Mouse (Mus musculus) megakaryocyte, embryonic 14.5 days (primary cell): Measurements from ENCODE around the gene Spn. TPM values are rescaled to one million over a fixed set of nuclear protein-coding genes. Genes with fewer than 3 reads are reported as not detected.

Experiments
- H3K27me3 ChIP-seq: replicated peaks from 2 replicates; pipeline ENCODE3; 2012; ENCODE audit warnings: inconsistent platforms
- H3K36me3 ChIP-seq: replicated peaks from 2 replicates; pipeline ENCODE3; 2012; ENCODE audit warnings: low read length, inconsistent platforms, mixed read lengths
- H3K4me1 ChIP-seq: 2 replicates; pipeline ENCODE4 v1.6.1; 2012; ENCODE audit warnings: inconsistent platforms
- H3K4me3 ChIP-seq: replicated peaks from 2 replicates; pipeline ENCODE3; 2012; ENCODE audit warnings: moderate library complexity, mild to moderate bottlenecking, inconsistent platforms
- H3K9me3 ChIP-seq: 2 replicates; pipeline ENCODE4 v1.6.1; 2012; ENCODE audit warnings: inconsistent platforms
- FLI1 ChIP-seq: IDR thresholded peaks from 2 replicates; pipeline ENCODE4 v1.6.1; 2012; ENCODE audit warnings: low read length, inconsistent platforms, mixed read lengths
- GATA1 ChIP-seq: IDR thresholded peaks from 3 replicates; pipeline ENCODE4 v1.6.1; 2012; ENCODE audit warnings: mixed read lengths, low read length, inconsistent platforms, borderline replicate concordance
- polyA plus RNA-seq: library from polyadenylated mRNA; stranded (reverse); fragments of >175 nt; gene quantifications from 2 replicates; pipeline ENCODE4 v1.2.3, GENCODE M21; 2012; ENCODE audit warnings: low replicate concordance; ENCODE audit not compliant: insufficient read depth

Gene Spn
- polyA plus RNA-seq, 1 experiment: 17.4 TPM

- Histone ChIP-seq H3K4me3 (no peak overlapping the region), H3K9me3 (no peaks in the 10 kb centered on the region), H3K36me3 (no peaks in the 10 kb centered on the region), H3K27me3 (no peaks in the 10 kb centered on the region), H3K4me1 (peaks cover 49% of the 10 kb centered on the region)
- TF ChIP-seq GATA1: no peak
These were observed 53.9 kb downstream of the Spn start for GRCm38 (mm10) chr7:127083689-127084088.

GRCm38 (mm10) chr7:127082995-127083394, 54.6 kb downstream of the Spn start:
- TF ChIP-seq FLI1: no peak
- TF ChIP-seq GATA1: no peak
- Histone ChIP-seq H3K4me3 (no peak overlapping the region), H3K36me3 (no peaks in the 10 kb centered on the region), H3K9me3 (no peaks in the 10 kb centered on the region), H3K27me3 (no peaks in the 10 kb centered on the region), H3K4me1 (peaks cover 54% of the 10 kb centered on the region)

- TF ChIP-seq FLI1: no peak
- no peak for TF ChIP-seq GATA1
- H3K4me3 ChIP-seq: no peak overlapping the region
- no peaks in the 10 kb centered on the region for H3K9me3 ChIP-seq
- H3K4me1 ChIP-seq: peaks cover 55% of the 10 kb centered on the region
- H3K36me3 ChIP-seq: no peaks in the 10 kb centered on the region
- no peaks in the 10 kb centered on the region for H3K27me3 ChIP-seq
These were observed 55.4 kb downstream of the Spn start for GRCm38 (mm10) chr7:127082271-127082670.

Other genes starting within 250 kb of the Spn start
- gene Tmem219, start 214.9 kb downstream of the Spn start, polyA plus RNA-seq: 50.9 TPM in 2 replicates
- gene Kctd13, start 208.9 kb downstream of the Spn start, polyA plus RNA-seq: 26.4 and 59.2 TPM in 2 replicates
- gene Asphd1, start 188.2 kb downstream of the Spn start, polyA plus RNA-seq: not detected in 2 replicates
- gene Sez6l2, start 187.3 kb downstream of the Spn start, polyA plus RNA-seq: 1.7 and 2.0 TPM in 2 replicates
- 105 and 211 TPM in 2 replicates for gene Cdipt, start 161.9 kb downstream of the Spn start, polyA plus RNA-seq
- 1.8 TPM in 1 of 2 replicates, not detected in the other for gene Cdiptos, start 161.7 kb downstream of the Spn start, polyA plus RNA-seq
- 39.1 and 72.4 TPM in 2 replicates for gene Mvp, start 123.2 kb downstream of the Spn start, polyA plus RNA-seq
- 4.2 TPM in 1 of 2 replicates, not detected in the other for gene Pagr1b, start 121.3 kb downstream of the Spn start, polyA plus RNA-seq
- 15.8 and 94.8 TPM in 2 replicates for gene Pagr1a, start 120.5 kb downstream of the Spn start, polyA plus RNA-seq
- 164 and 252 TPM in 2 replicates for gene Gm42742, start 116.7 kb downstream of the Spn start, polyA plus RNA-seq
- gene Prrt2, start 116.6 kb downstream of the Spn start, polyA plus RNA-seq: 0.68 and 3.9 TPM in 2 replicates
- gene Maz, start 110.8 kb downstream of the Spn start, polyA plus RNA-seq: 324 and 1,017 TPM in 2 replicates
- gene Kif22, start 95.4 kb downstream of the Spn start, polyA plus RNA-seq: 6.8 and 18.0 TPM in 2 replicates
- gene Zg16, start 50.5 kb downstream of the Spn start, polyA plus RNA-seq: not detected in 2 replicates
- gene AI467606, start 46.5 kb downstream of the Spn start, polyA plus RNA-seq: 71.8 and 93.9 TPM in 2 replicates
- not detected in 2 replicates for gene Qprt, start 15.6 kb downstream of the Spn start, polyA plus RNA-seq
- 13.5 and 43.5 TPM in 2 replicates for gene Cd2bp2, start 58.2 kb upstream of the Spn start, polyA plus RNA-seq
- 83.3 and 137 TPM in 2 replicates for gene Tbc1d10b, start 70.6 kb upstream of the Spn start, polyA plus RNA-seq
- 4.7 TPM in 1 of 2 replicates, not detected in the other for gene Mylpf, start 71.1 kb upstream of the Spn start, polyA plus RNA-seq
- 10.8 and 17.3 TPM in 2 replicates for gene Zfp553, start 95.2 kb upstream of the Spn start, polyA plus RNA-seq
- 369 and 529 TPM in 2 replicates for gene Sept1, start 95.3 kb upstream of the Spn start, polyA plus RNA-seq
- 85.4 and 270 TPM in 2 replicates for gene Zfp771, start 106.5 kb upstream of the Spn start, polyA plus RNA-seq
- gene Dctpp1, start 122.9 kb upstream of the Spn start, polyA plus RNA-seq: 65.3 and 143 TPM in 2 replicates
- 32.9 and 41.0 TPM in 2 replicates for gene Sephs2, start 136.2 kb upstream of the Spn start, polyA plus RNA-seq
- gene Itgal, start 158.4 kb upstream of the Spn start, polyA plus RNA-seq: 11.2 and 21.5 TPM in 2 replicates
- gene Zfp768, start 207.8 kb upstream of the Spn start, polyA plus RNA-seq: 21.5 and 31.6 TPM in 2 replicates
- gene Zfp747, start 238.2 kb upstream of the Spn start, polyA plus RNA-seq: 0.73 TPM in 1 of 2 replicates, not detected in the other
- gene 9130019O22Rik, start 249.3 kb upstream of the Spn start, polyA plus RNA-seq: 0.07 and 1.7 TPM in 2 replicates